Mouse (Mus musculus) heart, postnatal 25 days (tissue): ENCODE data around the gene Acbd6. TPM values are rescaled to one million over a fixed set of nuclear protein-coding genes. Genes with fewer than 3 reads are reported as not detected.

Experiments
- DNase-seq: peaks from one replicate; pipeline ENCODE4 v3.0.0; 2022; ENCODE audit warnings: low spot score
- intact Hi-C: fragments of 180-260 bp; cut with DNase I; formaldehyde crosslinking; loops from one replicate; pipeline ENCODE4 v1.15.1; 2025
- total RNA-seq, 2 experiments: library from RNA; stranded (reverse); gene quantifications; 2 replicates each; pipeline ENCODE4 v1.2.3; 2021

Acbd6 gene
- total RNA-seq, 2 experiments from 2014 or later, result 57.5 to 59.3 TPM

DNA sequence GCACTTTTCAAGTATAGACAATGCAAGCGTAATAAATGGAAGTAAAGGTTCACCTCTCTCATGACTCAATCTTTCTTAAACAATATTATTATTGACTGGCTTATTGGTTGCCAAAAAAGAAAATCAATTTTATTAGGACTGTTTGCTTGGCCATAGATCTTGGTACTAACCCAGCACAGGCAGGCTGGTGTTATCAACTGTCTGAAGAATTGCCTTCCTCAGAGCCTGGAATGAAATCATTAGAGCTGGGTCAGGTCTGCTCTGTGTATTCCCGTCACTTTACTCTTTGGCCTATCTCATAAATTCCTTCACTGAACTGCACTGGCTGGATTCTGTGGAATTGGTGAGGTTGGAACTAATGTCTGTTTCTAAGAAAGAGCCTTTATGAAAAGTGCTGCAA lies 69.8 kb downstream of the Acbd6 start:
- no peak for DNase-seq
- intact Hi-C loops, result no loop called here

DNA sequence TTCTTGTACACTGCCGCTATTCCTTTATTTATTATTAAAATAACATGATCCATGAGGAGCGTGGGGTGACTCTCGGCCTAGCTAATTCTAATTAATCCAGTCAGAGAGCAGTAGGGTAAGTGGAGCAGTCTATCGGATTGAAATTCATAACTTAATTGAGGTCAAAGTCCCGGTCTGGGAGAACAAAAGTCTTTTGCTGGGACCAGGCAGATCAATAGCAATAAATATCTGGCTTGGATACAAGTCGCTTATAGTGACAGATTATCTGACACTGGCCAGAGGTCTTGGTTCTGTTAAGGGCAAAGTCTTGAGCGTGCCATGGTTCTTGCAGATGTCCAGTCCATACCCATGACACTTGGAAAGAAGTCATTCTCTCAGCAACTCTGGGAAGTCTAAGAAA lies 78.7 kb downstream of the Acbd6 start:
- intact Hi-C loops, result no loop called here
- DNase-seq, result no peak

DNA sequence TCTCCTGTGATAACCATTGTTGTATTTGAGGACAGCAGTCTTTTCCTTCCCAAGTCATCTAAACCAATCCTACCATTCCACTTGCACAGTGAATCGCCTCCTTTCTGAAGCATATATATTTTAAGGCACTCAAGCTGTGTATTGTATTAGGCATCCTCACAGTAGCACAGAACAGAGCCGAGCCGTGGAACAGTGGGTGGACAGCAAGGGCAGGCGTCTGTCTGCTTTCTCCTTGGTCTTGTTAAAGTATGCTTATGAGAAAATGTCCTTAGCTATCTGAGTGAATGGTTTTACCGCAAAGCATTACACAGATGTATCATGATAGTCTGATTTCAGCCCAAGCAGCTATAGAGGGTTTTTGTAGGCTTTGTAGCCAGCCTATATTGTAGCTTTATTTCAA lies 87.9 kb downstream of the Acbd6 start:
- intact Hi-C loops, result no loop called here
- DNase-seq, result no peak

DNA sequence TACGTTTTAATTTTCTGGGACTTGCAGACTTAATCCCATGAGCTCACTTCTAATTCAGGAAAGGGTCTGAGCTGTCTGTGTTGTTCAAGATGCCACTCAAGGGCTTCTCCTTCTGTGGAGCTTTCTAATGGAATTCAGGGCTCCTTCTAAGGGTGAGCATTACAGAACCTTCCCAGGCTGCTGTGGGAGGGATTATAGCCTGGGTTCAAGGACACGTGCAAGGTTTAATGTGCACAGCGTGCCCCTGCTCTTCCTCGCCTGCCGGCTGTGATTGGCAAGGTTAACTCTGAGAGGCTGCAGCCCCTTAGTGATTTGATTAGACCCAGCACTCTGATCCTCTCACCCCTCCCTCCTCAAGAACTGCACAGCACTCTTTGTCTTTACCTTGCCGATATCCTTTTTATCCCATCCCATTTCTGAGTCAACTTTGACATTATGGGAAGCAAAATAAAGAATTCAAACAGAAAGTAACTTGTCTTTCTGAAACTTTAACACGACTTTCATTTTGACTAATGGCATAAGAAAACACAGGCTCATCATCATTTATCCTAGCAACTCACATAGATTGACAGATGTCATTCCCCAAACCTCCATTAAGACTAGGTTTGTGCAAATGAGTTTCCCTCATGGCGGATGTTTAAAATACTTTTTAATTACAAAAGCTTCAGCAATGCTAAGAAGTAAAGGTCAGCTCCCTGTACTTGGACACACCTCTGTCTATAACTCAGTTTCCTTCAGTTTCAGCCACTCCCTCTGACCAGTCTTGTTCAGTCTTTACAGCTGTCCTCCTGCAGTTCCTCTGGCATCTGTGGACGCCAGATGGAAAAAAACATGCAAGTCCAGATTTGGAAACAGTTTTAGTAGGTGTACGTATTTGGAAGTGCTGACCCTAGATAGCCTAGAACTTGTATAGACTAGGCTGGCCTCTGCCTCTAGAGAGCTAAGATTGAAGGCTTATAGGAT lies 88.7 kb downstream of the Acbd6 start:
- intact Hi-C loops, result no loop called here
- DNase-seq, result no peak

DNA sequence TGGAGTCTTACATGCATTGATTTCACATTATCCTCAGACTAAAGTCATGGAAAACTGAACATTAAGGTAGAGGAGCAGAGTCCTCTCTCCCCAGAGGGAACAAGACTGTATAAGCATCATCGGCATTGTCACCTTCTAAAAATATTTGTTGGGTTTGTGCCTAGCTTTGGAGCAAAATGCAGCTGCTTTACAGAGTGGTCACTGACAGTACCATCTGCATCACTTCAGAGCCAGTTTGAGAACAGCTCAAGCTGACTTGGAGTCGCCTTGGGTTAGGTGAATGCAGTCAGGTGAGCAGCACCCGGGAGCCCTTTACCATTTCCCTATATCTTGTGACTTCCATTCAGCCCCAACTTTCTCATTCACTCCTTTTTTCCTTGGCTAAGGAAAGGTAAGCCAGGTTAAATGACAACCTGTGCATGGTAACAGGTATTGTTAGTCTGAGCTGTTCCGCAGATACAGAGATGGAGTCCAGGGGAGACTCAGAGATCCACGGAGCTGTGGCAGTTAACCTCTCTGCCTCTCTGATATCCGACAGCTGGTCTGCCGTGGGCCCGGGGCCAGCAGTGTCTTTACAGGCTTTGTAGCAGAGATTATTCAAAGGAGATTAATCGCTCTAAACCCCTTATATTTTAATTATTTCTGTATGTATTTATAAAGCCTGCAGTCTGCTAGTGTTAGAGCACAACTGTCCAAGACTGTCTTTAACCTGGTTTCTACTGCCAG lies 92.4 kb downstream of the Acbd6 start:
- intact Hi-C loops, result no loop called here
- no peak for DNase-seq

DNA sequence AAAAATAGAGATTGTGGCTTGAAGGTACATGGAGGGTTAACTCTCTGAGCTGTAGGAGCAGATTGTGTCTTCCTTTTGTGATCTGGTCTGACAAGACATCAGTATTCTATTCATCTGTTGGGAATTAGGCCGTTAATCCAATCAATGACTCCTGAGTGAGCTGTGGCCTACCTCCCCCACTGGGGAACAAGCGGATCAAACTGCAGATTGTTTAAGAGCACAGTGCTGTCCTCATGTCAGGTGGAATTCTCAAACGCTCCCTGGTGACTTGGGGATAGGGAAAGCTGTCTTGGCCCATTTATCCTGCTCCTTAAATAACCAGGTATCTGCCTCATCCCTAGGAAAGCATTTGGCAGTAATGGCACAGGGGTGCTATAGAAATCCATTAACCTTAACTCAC lies 97.0 kb downstream of the Acbd6 start:
- intact Hi-C loops, result no loop called here
- no peak for DNase-seq

DNA sequence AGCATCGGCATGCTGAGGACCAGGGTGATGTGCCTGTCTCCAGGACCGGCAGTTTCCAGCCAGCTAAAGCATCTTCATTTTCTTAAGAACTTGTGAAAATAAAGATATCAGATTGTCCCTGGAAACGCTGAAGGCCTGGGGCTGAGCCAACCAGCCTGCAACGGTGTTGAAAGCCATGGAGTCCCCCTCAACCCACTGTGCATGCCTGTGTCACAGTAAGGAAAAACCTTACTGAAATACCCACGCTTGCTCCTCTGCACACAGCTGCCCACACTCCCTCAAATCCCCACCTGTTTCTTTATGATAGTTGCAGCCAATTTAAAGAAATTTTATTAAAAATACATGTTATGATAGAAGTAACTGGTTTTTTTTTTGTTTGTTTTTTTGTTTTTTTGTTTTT lies 98.4 kb downstream of the Acbd6 start:
- DNase-seq, result no peak
- intact Hi-C loops, result no loop called here

DNA sequence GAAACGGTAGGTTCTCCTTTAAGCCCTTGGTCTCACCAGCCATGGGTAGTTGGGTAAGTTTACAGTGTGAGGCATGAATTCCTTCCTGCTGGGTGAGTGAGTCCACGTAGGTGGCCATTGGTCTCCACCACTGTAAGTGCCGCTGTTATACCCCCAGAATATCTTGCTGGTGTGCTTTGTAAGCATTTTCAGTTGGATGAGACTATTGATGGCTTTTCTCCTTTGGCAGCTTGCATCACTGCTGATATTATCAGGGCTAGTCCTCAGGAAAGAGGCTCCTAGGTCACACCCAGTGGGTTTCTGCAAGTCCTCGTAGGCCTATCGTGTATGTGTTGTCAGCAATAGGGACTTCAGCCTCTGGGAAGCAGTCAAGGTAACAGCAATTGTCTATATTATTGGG lies 106.1 kb downstream of the Acbd6 start:
- no peak for DNase-seq
- intact Hi-C loops, result no loop called here

DNA sequence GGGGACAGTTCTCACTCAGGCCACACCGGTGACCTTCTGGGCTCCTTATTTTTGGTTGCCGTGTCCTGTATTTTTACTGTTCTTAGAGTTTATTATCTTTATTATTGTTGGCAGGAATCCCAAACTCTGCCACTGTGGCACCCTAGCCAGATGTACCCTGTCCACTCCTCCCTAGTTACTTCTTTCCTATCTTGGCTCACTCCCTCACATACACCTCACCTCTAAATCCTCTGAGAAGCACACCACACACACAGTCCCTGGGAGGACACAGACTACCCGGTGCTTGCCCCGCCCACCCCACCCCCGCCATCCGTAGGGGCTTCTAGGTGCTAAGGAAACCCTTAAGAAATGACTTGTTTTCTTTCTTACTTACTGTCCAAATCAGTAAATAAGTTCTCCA lies 117.7 kb downstream of the Acbd6 start:
- intact Hi-C loops, result no loop called here
- DNase-seq, result no peak

DNA sequence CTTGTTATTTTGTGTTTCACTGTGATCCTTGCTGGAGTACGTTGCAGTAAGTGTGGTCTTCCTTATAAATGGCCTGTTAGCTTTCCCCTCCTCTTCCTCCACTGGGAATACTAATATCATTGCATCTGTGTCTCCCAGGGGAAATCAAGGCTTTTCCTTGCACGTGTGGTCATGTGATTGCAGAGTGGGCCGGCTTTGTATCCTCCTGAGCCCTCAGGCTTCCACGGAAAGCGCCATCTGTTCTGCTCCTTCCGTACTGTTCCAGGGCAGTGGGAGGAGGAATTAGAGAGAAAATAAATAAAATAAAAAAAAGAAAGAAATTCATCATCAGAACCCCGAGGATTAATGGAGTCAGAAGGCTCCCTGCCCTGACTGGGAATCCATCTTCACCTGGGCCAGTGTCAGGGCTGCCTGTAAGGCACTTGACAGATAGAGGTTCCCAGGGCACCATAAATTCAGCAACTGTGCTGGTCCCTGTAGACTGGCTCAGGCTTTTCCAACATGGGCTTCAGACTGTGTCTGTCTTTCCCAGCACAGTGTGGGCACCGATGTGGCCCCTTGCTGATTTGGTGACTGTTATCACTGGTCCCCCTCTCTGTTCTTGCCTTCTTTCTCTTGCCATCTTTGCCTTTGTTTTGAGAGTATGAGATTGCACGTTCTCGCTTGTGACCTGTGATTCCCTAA lies 123.3 kb downstream of the Acbd6 start:
- intact Hi-C loops, result no loop called here
- DNase-seq, result no peak

DNA sequence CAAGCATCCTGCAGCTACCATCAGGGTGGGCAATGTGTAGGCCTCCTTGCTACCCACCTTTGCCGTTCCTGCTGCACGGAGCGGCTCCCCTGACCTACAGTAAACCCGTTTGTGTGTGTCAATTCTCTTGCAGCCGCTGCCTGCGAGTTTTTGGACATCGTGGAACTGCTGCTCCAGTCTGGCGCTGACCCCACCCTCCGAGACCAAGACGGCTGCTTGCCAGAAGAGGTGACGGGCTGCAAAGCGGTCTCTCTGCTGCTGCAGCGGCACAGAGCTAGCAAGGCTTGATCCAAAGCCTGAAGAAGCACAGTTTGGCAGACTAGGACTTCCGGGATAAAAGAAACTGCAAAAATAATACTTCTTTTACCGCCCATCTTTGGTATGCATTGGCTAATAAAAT lies 128.9 kb downstream of the Acbd6 start:
- no peak for DNase-seq
- intact Hi-C loops, result no loop called here

DNA sequence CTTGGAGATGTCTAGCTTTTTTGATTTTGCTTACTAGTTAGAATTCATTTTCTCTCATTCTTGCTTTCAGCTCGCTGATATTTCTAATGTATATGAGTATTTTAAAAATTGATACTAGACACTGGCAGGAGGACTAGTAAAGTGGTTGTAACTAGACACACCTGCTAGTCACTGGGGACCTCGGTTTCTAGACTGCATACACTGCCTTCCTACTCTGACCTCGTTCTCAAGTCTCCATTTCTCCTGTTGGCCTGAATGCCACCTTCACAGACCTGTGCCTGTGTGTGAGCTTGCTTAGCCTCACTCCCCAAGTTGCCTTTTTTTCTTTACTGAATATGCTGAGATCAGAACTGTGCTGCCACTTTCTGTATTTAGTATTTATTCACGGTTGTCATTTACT lies 131.2 kb downstream of the Acbd6 start:
- intact Hi-C loops, result no loop called here
- no peak for DNase-seq

DNA sequence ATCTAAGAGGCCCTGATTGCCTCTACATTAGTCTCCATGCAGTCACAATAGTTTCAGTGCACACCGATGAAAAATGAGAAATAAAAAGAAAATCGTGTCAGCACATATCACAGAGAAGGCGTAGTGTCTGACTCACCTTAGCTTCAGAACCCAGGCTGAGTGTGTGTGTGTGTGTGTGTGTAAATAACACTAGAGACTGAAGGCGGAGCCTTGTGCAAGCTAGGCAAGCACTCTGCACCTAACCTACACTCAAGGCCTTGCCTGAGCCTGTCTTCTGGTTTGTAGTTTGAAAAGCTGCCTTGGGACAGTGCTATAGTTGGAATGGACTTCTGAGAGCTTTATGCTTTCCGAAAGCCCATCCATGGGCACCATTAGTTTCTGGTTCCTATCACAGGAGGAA lies 131.6 kb downstream of the Acbd6 start:
- intact Hi-C loops, result no loop called here
- no peak for DNase-seq

DNA sequence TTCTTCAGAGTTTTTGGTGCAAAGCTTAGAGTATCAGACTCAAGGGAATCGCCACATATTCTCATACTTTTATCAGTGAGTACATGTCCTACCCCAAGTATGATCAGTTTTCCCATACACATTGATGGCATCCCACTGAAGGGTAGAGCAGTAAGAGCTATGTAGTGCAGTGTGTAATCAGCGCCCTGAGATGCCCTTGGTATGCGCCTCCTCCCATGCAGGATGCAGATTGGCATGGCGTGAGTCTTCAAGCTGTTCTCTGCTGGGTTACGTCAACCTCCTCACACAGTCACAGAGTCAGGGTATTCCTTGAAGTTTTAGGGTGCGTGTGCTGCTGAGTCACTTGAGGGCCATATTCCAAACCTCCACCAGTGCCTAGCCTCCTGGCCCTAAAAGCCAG lies 134.3 kb downstream of the Acbd6 start:
- DNase-seq, result no peak
- intact Hi-C loops, result no loop called here

DNA sequence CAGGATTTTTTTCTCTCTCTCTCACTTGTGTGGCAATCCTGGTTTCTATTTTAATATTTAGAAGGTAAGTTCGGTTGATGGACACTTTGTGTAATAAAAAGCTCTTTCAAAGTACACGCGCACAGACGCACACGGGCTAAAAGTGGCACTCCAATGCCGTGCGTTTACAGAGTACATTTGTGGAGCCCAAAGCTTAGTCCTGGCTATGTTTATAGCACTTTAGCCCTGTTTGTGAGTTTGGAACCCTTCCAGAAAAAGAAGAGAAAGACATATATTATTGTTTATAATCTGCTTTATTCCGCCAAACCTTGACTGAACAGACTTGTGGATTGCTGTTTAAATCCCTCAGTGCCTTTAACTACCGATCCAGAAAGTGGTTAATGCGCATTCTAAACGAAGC lies 135.1 kb downstream of the Acbd6 start:
- DNase-seq, result no peak
- intact Hi-C loops, result no loop called here

DNA sequence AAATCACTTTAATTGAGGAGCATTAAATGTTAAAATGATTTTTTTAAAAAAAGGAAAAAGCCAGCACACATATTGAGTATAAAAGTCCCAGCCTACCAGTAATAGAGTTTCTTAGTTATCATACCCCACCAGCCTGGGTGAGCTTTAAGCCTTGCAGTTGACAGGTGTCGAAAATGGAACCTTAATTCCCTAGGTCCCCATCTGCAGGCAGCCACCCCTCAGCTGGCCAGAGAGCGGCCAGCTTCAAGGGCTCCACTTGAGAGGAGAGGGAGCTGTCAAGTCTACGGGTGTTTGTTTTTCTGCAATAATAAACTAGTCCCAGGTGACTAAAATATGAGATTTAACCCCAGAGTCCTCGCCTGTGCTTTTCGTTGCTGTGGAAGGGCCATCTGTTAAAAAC lies 135.5 kb downstream of the Acbd6 start:
- DNase-seq, result no peak
- intact Hi-C loops, result no loop called here

DNA sequence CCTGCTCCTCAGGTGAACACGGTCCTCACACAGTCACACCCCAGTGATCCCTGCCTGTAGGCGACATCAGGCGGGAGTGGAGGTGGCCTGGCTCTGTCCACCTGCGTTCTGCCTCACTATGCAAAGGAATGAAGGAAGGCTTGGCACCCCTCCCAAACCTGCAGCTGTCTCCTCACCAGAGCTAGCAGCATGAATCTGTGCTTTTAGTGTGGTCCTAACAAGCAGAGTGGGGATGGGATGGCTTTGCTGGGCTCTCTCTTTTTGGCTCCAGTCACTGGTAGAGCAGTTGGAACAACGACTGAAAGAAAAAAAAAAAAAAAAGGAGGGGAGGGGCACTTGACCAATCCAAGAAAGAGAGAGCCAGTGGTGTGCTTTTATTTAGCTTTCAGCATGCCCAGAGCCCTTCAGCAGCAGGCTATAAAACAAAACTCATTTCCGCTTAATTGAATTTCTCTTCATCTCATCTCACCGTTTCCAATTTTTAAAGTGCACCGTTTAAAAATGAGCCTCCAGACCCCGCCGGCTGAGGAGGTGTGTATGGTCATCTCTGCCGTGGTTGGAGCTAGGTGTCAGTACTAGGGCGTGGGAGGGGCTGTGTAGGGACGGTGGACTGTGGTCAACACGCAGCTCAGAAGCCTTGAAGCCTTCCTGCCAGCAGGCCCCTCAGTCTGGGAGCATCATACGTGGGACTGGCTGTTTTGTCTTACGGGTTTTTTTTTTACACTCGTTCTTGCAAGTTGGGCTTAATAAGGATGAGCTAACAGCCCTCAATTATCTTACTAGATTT lies 140.6 kb downstream of the Acbd6 start:
- DNase-seq, result no peak
- intact Hi-C loops, result no loop called here

DNA sequence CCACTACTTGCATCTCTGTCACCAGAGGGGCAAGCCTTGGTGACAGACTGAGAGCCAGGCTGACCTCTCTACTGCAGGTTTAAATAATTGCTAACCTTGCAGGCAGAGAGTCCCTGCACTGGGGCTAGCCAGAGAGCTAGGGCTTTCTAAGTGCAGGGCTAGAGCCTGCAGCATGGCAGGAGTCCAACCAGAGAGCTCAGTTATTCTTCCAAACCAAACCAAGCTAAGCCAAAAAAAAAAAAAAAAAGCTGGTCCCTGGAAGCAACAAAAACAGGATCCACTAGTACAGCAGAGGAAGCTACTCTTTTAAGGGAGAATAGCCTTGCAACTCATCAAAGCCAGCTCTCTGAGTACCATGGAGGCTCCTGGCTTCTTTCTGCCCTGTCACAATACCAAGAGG lies 143.0 kb downstream of the Acbd6 start:
- intact Hi-C loops, result no loop called here
- no peak for DNase-seq

DNA sequence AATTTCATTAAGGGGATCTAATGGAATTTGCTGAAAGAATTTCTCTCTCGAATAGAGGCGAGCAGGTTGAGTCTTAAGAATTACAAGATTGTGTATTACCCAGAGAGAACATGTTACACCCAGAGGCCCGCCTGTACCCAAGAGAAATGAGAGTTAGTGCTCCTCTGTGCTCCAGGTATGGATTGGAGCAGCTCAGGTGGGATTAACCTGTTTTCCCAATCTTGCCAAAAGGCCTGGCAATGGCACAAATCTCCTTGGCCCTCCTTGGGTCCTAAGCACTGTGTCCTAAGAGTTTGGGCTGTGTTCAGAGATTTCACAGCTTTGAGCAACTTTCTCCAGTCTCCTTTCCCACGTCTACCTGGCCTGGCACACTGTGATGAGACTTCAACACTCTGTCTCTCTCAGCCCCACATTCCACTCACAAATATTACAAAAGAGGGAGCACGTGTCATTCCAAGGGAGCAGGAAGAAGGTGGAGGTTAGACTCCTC lies 145.3 kb downstream of the Acbd6 start:
- intact Hi-C loops, result no loop called here
- no peak for DNase-seq

DNA sequence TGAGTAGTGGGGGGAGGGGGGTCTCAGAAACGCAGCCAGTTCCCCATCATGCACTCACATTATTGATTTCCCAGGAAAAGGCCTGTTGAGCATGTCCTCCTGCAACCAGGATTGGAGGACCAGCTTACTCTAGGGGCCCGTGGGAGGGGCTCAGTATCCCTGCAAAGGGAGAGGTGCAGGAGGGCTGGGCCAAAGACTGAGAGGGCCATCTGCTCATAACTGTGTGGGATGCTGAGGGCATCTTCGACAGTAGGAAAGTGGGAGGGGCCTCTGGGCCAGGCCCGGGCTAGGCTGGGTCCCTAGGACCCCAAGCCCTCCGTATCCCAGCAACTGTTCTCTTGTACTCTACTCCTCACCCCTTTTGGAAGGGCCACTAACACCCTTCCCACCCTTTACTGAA lies 146.3 kb downstream of the Acbd6 start:
- intact Hi-C loops, result no loop called here
- DNase-seq, result no peak
